Mouse (Mus musculus) kidney, adult 11 months (tissue): ENCODE measurements at regions not wholly inside any gene's neighbourhood (a gene's known extent, or its start where the extent isn't known, plus 50 kb on each side); places are given as distances from the start of the nearest gene placed in this dataset.

Source experiments
- DNase-seq: peaks from one replicate; pipeline ENCODE4 v3.0.0; 2022

GRCm38 (mm10) chr12:49732351-49732750, 347.4 kb downstream of the Gm43517 start:
- DNase-seq, result no peak

GRCm38 (mm10) chr12:49737100-49737499, 352.1 kb downstream of the Gm43517 start:
- DNase-seq, result no peak

DNA sequence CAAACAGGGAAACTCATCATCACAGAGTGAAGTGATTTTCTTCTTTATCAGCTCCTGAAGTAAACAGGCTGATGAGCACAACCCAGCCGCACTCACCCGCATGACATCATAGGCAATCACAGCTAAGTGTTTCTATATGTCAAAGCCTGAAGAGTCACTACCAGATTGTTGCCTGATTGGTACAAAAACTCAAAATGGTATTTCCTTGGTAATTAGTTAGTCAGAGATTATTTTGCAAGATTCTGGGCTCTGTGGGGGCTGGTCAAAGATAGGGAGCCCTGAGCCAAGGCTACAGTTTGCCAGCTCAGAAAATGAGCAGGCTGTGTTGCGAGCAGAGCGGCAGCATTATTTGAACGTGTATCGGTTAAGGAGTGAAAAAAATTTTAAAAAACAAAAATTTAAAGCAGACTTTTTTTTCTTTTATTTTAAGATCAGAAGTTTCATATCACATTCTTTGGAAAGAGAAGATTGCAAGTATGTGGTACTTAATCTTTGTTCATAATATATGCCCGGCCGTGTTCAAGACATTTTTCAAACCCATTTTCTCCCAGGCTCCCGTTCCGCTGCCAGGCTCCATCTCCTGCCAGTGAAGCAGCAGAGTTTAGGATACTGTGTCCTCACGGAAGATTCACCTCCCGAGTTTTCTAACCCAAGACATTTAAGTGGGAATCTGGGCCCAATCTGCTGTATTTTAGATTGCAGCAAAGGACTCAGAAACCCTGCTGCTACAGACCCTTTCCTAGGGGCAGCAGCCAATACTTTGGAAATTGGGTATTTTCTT, 355.2 kb downstream of the Gm43517 start:
- no peak for DNase-seq

GRCm38 (mm10) chr12:49743402-49743801, 358.4 kb downstream of the Gm43517 start:
- no peak for DNase-seq

DNA sequence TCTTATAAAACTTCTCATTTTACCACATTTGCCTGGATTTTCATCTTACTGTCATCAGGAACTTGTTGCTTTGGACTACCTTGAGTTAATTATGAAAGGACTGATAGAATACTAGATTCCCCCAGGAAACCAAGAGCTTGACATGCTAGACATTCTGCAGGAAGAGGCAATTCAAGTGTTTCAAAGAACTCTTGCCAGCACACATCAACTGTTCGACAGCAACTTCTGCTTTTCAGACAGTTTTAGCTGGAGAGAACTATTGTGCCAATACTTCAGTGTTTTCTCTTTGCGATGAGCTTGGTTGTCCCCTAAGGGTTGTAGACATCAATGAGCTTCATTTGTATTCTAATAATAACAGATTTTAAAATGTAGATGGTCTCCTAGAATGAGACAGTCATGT, 362.1 kb downstream of the Gm43517 start:
- DNase-seq, result no peak

DNA sequence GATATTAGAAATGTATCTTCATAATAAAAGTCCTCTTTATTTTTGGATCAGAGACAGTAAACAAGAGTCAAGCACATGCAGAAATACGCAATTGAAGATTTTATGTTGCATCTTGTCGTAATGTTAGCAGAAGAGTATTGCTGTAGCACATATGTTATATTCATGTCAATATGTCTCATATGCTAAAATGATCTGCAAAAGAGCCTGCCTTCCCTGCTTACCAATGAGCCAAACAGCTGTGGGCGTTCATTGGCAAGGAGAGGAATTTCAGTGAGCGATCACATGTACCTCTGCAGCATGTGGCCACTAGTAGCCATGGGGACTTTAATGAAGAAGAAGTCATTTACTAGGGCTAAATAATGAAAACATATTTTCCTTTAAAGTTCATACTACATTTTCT, 373.4 kb downstream of the Gm43517 start:
- DNase-seq, result no peak

GRCm38 (mm10) chr12:49764541-49764940, 379.6 kb downstream of the Gm43517 start:
- no peak for DNase-seq

GRCm38 (mm10) chr12:49808341-49808740, 423.4 kb downstream of the Gm43517 start:
- no peak for DNase-seq

DNA sequence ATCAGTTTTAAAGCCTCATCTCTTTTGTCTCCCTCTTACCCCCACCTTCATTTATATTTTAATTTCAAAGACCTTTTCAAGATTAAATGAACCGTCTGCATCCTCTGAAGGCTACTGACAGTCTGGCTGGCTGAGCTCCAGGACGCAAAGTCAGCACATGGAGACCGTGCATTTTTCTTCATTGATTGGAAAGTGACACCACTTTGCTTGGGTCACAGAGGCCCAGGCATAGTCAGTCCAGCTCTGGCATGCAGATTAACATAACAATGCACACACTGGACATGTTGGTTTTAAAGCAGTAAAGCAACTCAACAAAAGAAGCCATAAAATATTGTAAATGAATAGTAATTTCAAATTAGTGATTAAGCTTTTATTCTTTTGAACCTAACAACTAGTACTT, 429.7 kb downstream of the Gm43517 start:
- no peak for DNase-seq

- no peak for DNase-seq
These were observed 442.8 kb downstream of the Gm43517 start for GRCm38 (mm10) chr12:49827769-49828168.

DNA sequence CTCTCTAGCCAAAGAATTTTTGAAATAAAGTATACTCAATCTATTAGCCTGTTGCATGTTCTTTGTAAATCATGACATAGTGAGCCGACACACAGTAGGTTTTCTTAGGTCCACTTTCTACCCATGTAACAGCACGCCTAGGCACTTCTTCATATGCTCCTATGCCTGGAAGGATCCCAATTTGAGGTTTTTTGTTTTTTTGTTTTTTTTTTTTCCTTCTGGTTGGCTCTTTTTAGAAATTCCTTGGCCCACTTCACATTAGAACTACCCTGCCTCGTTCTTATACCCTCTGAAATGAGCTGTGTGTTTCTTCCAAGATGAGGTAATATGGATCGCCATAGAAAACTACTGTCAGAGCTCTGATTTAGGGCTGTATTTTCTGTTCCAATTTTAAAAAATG, 443.6 kb downstream of the Gm43517 start:
- DNase-seq, result no peak

GRCm38 (mm10) chr12:49830665-49831064, 445.7 kb downstream of the Gm43517 start:
- no peak for DNase-seq

DNA sequence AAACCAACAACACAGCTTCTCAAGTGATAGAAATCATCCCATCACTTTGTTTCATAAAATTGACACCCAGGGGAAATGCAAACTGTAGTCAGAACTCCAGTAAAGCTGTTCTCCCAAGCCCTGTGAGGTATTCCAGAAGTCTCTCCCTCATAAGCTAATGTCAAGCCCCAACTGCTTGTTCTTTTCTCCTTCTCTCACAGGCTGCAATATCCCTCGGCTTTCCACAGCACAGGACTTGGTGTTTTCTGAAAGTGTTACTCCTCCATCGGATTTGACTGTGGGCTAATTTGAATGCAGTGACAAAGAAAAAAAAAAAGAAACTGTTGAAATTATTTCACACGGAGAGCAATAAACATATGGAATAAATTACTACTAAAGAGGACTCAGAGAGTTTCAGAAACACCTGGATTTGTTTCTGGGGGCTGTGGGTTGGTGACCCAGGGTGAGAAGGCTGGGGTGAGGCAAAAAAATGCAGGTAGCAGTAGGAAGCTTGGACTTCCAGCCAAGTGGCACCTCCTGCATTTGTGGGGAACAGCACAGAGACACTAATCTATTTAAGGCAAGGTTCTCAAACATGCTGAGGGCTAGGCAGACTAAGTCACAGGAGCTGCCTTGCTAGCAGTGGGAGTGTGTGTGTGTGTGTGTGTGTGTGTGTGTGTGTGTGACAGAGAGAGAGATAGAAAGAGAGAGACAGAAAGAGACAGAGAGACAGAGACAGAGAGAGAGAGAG, 447.3 kb downstream of the Gm43517 start:
- no peak for DNase-seq

GRCm38 (mm10) chr12:49836282-49837070, 451.5 kb downstream of the Gm43517 start:
- no peak for DNase-seq

GRCm38 (mm10) chr12:49885507-49885906, 500.5 kb downstream of the Gm43517 start:
- DNase-seq, result no peak

GRCm38 (mm10) chr12:49887246-49887645, 502.3 kb downstream of the Gm43517 start:
- no peak for DNase-seq

GRCm38 (mm10) chr12:49897768-49898167, 512.8 kb downstream of the Gm43517 start:
- no peak for DNase-seq

DNA sequence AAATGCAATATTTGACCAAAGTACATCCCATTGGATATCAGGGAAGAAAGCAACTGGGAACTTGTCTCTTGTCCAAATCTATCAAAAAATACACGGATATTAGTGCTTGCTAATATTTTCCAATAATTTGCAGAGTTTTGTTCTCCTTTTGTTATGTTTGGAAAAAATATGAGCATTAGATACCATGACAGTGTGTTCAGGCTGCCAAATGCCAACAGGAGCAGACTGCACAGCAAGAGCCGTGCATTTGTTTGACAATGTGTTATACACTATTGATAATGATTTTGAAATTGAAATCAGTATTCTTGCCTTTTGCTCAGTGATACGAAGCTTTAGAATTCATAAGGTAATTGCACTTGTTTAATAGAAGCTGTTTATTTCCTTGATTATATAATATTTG, 530.7 kb downstream of the Gm43517 start:
- DNase-seq, result no peak

DNA sequence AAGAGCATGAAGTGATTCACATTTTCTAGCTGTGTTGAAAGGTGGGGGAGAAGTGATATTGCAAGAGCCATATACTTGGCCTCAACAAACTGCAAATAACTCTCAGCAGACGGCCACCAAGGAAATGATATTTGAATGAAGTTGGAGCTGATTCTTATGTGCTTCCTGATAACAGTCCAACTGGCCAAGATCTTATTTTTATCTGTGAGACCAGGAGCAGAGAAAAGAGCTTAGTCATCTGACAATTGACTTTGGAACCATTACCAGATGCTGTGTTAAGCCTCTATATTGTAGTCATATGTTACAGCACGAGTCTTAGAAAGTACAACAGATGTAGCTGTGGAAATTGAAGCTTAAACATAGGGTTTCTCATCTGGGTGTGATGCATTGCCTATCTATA, 536.6 kb downstream of the Gm43517 start:
- no peak for DNase-seq

- DNase-seq, result no peak
These were observed 555.8 kb downstream of the Gm43517 start for GRCm38 (mm10) chr12:49940818-49941217.

DNA sequence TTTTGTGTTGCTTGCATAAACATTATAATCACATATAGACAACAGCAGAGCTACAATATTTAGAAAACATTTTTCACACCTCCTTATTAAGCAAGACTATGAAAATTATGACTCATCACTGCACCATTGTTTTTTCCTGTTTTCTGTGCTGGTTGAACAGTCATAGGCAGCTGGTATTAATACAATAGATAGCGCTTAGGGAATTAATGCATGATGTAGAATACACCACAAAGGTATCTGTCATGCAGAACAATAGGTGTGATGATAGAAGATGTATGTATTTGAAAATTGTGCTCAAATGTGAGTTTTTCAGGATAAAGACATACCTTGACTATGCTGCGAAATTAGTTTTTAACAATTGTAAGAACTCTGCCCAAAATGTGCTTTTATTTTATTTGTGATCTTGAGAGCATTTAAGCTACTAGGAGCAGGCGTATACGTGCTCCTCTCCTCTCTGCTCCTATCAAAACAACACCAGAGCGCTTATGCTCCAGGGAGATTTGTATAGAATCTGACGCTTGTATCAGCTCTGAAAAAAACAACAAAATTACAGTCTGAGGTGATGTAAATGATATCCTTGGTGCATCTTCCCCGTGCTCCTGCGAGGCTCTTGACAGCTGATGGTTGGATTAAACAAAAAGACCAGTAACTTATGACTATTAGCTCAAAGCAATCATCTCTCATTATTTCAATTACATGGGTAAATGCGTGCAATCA, 560.1 kb downstream of the Gm43517 start:
- DNase-seq, result no peak

GRCm38 (mm10) chr12:49945628-49946220, 560.8 kb downstream of the Gm43517 start:
- no peak for DNase-seq
